ENCODE assay signal across 24 mouse cellular contexts in the genomic region with DNA sequence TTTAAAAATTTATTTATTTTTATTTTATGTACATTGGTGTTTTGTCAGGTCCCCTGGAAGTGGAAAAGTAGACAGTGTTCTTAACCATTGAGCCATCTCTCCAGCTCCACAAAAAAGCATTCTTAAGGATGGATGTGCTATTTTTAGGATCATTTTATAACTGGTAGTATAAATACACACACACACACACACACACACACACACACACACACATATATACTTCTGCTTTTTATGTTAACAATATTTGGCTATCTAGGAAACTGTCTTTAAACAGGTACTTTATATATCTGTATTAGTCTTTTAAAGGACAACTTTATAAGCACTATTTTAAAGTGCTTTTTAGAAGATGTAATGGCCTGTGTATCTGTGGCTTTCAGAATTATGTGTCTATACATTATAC. TPM values are rescaled to one million over a fixed set of nuclear protein-coding genes. Genes with fewer than 3 reads are reported as not detected.
DNase-seq lines count a peak whose midpoint lies in the region; ATAC-seq lines count a peak whose summit lies in the region.
"Had no signal": no experiment of that assay in that cellular context is flagged by ENCODE, and none has a peak within 500 bp of the region (broad histone marks: within the 10 kb centered on the region; RNA-seq: fewer than 3 reads in every experiment).

No protein-coding gene starts in this region.

- no peak overlapping the region for H3K9ac ChIP-seq in hindbrain, embryonic 11.5 days (ENCODE audit: low read depth, low read length)
- H3K9ac ChIP-seq: embryonic facial prominence, embryonic 13.5 days; embryonic facial prominence, embryonic 15.5 days; forebrain, embryonic 12.5 days had no signal

- no peak overlapping the region for H3K4me3 ChIP-seq in hindbrain, embryonic 11.5 days (ENCODE audit: low read depth, low read length)
- H3K4me3 ChIP-seq: embryonic facial prominence, embryonic 13.5 days; embryonic facial prominence, embryonic 15.5 days; erythroblast, embryonic 14.5 days; forebrain, embryonic 10.5 days; forebrain, embryonic 12.5 days had no signal

- H3K4me1 ChIP-seq in hindbrain, embryonic 11.5 days (replicated peaks; ENCODE audit: control insufficient read depth, insufficient read depth, low read length): no peaks in the 10 kb centered on the region
- H3K4me1 ChIP-seq: embryonic facial prominence, embryonic 13.5 days; embryonic facial prominence, embryonic 15.5 days; forebrain, embryonic 10.5 days; forebrain, embryonic 12.5 days had no signal

- no peaks in the 10 kb centered on the region for H3K9me3 ChIP-seq in hindbrain, embryonic 11.5 days (ENCODE audit: control insufficient read depth, low read length)
- H3K9me3 ChIP-seq: embryonic facial prominence, embryonic 13.5 days; embryonic facial prominence, embryonic 15.5 days; forebrain, embryonic 10.5 days; forebrain, embryonic 12.5 days had no signal

- ATAC-seq in hindbrain, embryonic 11.5 days (ENCODE audit: low FRiP score): no peak
- ATAC-seq in monocyte, adult 5-6 weeks (replicated peaks; ENCODE audit: insufficient number of reproducible peaks, low FRiP score, low TSS enrichment, poor library complexity, severe bottlenecking): no peak
- ATAC-seq: forebrain, embryonic 14.5 days; forebrain, embryonic 16.5 days had no signal

- H3K4me2 ChIP-seq in hindbrain, embryonic 11.5 days (replicated peaks; ENCODE audit: low read depth, low read length): no peak overlapping the region
- H3K4me2 ChIP-seq: embryonic facial prominence, embryonic 13.5 days; embryonic facial prominence, embryonic 15.5 days; forebrain, embryonic 12.5 days had no signal

- H3K36me3 ChIP-seq in hindbrain, embryonic 11.5 days (ENCODE audit: control insufficient read depth, insufficient read depth, low read length): no peaks in the 10 kb centered on the region

- DNase-seq in testis, postnatal 10 days (ENCODE audit: low spot score): peak; percentile 2
- DNase-seq in testis, postnatal 14 days (ENCODE audit: low spot score): no peak
- DNase-seq in A20 (ENCODE audit: low read depth, low spot score): peak; percentile 19
- DNase-seq in MEL-GATA-1-ER (ENCODE audit: extremely low read depth, low read depth): peak; percentile 33
- DNase-seq in hindbrain, embryonic 11.5 days (ENCODE audit: low spot score): no peak
- no peak for DNase-seq in urinary bladder, adult 2 months (ENCODE audit: low spot score)
- DNase-seq: adrenal gland, adult 2 months; adrenal gland, postnatal 10 days; adrenal gland, postnatal 25 days; cerebellum, adult 11 months; cerebellum, adult 18-20 months; cerebellum, adult 8-10 months; cerebellum, adult 9-11 months; cerebellum, postnatal 14 days; cerebellum, postnatal 36 days; embryo, embryonic 11 days had no signal

- no peak overlapping the region for H3K27ac ChIP-seq in hindbrain, embryonic 11.5 days (ENCODE audit: low read depth, low read length)
- H3K27ac ChIP-seq: embryonic facial prominence, embryonic 13.5 days; embryonic facial prominence, embryonic 15.5 days; forebrain, embryonic 10.5 days; forebrain, embryonic 12.5 days had no signal

- H3K27me3 ChIP-seq in hindbrain, embryonic 11.5 days (ENCODE audit: control insufficient read depth, insufficient read depth, low read length): no peaks in the 10 kb centered on the region
- H3K27me3 ChIP-seq: embryonic facial prominence, embryonic 13.5 days; embryonic facial prominence, embryonic 15.5 days; forebrain, embryonic 12.5 days had no signal

RNA-seq across cellular contexts. Expression of a gene that starts 57.1 kb away (rescaled TPM):
- 10.7 and 10.9 TPM in 2 replicates for polyA plus RNA-seq in hindbrain, embryonic 11.5 days (2014; fragmentation: Nextera tagmentation; extraction: Ambion mirVana)
- polyA plus RNA-seq in urinary bladder, adult 2 months (2012; rRNA removed): 6.5 and 6.7 TPM in 2 replicates
- 0.39 TPM in 1 of 3 replicates, not detected in the others for total RNA-seq in monocyte, adult 5-6 weeks (2017)

RNA-seq across cellular contexts. Expression of a gene that starts 57.1 kb away (rescaled TPM):
- polyA plus RNA-seq in hindbrain, embryonic 11.5 days (2014; fragmentation: Nextera tagmentation; extraction: Ambion mirVana): 41.8 and 42.4 TPM in 2 replicates
- 11.5 and 15.2 TPM in 2 replicates for polyA plus RNA-seq in urinary bladder, adult 2 months (2012; rRNA removed)
- total RNA-seq in monocyte, adult 5-6 weeks (2017): 8.2 to 14.5 TPM (median 12.2 TPM) in 3 replicates

Comparison
In these comparisons a context has a peak if more than half of its experiments do, and no peak if none do; other contexts are left out.
1. DNase-seq: peak in testis, postnatal 10 days (single experiment), A20 (single experiment) and MEL-GATA-1-ER (single experiment); none in testis, postnatal 14 days (single experiment), hindbrain, embryonic 11.5 days (single experiment) and urinary bladder, adult 2 months (single experiment).